Mouse (Mus musculus) kidney, postnatal 0 days (tissue): Measurements from ENCODE around the gene Ccser1. TPM values are rescaled to one million over a fixed set of nuclear protein-coding genes. Genes with fewer than 3 reads are reported as not detected.

Experiments
- ATAC-seq: fragments of 200-750 bp; cut with Nextera tagmentation; replicated peaks from 2 replicates; pipeline ENCODE4 v1.8.0; 2017; ENCODE audit warnings: low read depth, moderate number of reproducible peaks, moderate TSS enrichment, moderate library complexity; ENCODE audit not compliant: low FRiP score
- DNase-seq: peaks from one replicate; pipeline ENCODE4 v3.0.0-alpha.2; 2016; ENCODE audit warnings: low spot score
- H3K27ac ChIP-seq: fragments of 300-500 bp; sonication (generic); 2 replicates; pipeline ENCODE4 v1.5.1; 2014; ENCODE audit warnings: mild to moderate bottlenecking
- H3K27me3 ChIP-seq: fragments of 300-500 bp; sonication (generic); 2 replicates; pipeline ENCODE4 v1.6.1; 2014; ENCODE audit warnings: low read length, mixed read lengths; ENCODE audit not compliant: insufficient read depth
- H3K36me3 ChIP-seq: fragments of 300-500 bp; sonication (generic); 2 replicates; pipeline ENCODE4 v1.6.1; 2014; ENCODE audit warnings: low read length, mixed read lengths; ENCODE audit not compliant: insufficient read depth
- H3K4me1 ChIP-seq: fragments of 300-500 bp; sonication (generic); replicated peaks from 2 replicates; pipeline ENCODE4 v1.6.1; 2014; ENCODE audit warnings: antibody characterized with exemption, low read length, mixed read lengths; ENCODE audit not compliant: insufficient read depth
- H3K4me2 ChIP-seq: fragments of 300-500 bp; sonication (generic); 2 replicates; pipeline ENCODE4 v1.6.1; 2014; ENCODE audit warnings: mild to moderate bottlenecking, low read length, moderate library complexity, mixed read lengths
- H3K4me3 ChIP-seq: fragments of 300-500 bp; sonication (generic); replicated peaks from 2 replicates; pipeline ENCODE4 v1.5.1; 2014; ENCODE audit warnings: low read depth, low read length
- H3K9ac ChIP-seq: fragments of 300-500 bp; sonication (generic); 2 replicates; pipeline ENCODE4 v1.6.1; 2014; ENCODE audit warnings: low read depth, low read length
- H3K9me3 ChIP-seq: fragments of 300-500 bp; sonication (generic); replicated peaks from 2 replicates; pipeline ENCODE4 v1.6.1; 2016; ENCODE audit warnings: low read length, inconsistent platforms, mixed read lengths
- CTCF ChIP-seq: IDR thresholded peaks from 2 replicates; pipeline ENCODE4 v1.5.1; 2016; ENCODE audit warnings: antibody characterized with exemption, low read depth, mild to moderate bottlenecking, moderate library complexity
- WGBS: fragments of 180-500 bp; shearing (Covaris S2); extraction: QIAGEN DNeasy Blood & Tissue Kit; methylation state at CpG from one replicate; pipeline ENCODE4 v1.1.7; 2014; 5-methylcytosine and 5-hydroxymethylcytosine counted together
- polyA plus RNA-seq: library from polyadenylated mRNA; unstranded; fragments of >200 nt; fragmentation: Nextera tagmentation; extraction: Ambion mirVana; gene quantifications from 2 replicates; pipeline ENCODE4 v1.2.1, GENCODE M21; 2015

Ccser1 gene
- polyA plus RNA-seq, 1 experiment from 2014 or later: 16.7 TPM

GRCm38 (mm10) chr6:61567551-61567950 lies 387.4 kb downstream of the Ccser1 start:
- H3K4me1 ChIP-seq: no peaks in the 10 kb centered on the region
- H3K9me3 ChIP-seq: no peaks in the 10 kb centered on the region
- ATAC-seq: no peak
- WGBS: 63% methylated on average over 2 of the region's 2 CpGs
- no peaks in the 10 kb centered on the region for H3K27me3 ChIP-seq
- no peak overlapping the region for H3K4me3 ChIP-seq
- H3K27ac ChIP-seq: no peak overlapping the region
- TF ChIP-seq CTCF: no peak
- H3K9ac ChIP-seq: no peak overlapping the region
- no peaks in the 10 kb centered on the region for H3K36me3 ChIP-seq
- H3K4me2 ChIP-seq: no peak overlapping the region
- no peak for DNase-seq

GRCm38 (mm10) chr6:61567967-61568366 lies 387.8 kb downstream of the Ccser1 start:
- Histone ChIP-seq H3K9ac (no peak overlapping the region), H3K27me3 (no peaks in the 10 kb centered on the region), H3K4me3 (no peak overlapping the region), H3K4me2 (no peak overlapping the region), H3K9me3 (no peaks in the 10 kb centered on the region), H3K36me3 (no peaks in the 10 kb centered on the region), H3K27ac (no peak overlapping the region), H3K4me1 (no peaks in the 10 kb centered on the region)
- no peak for DNase-seq
- ATAC-seq: no peak
- no peak for TF ChIP-seq CTCF
- WGBS: 88% methylated on average over 8 of the region's 8 CpGs

- Histone ChIP-seq H3K4me2 (no peak overlapping the region), H3K9me3 (no peaks in the 10 kb centered on the region), H3K27ac (no peak overlapping the region), H3K4me3 (no peak overlapping the region), H3K4me1 (no peaks in the 10 kb centered on the region), H3K27me3 (no peaks in the 10 kb centered on the region), H3K9ac (no peak overlapping the region), H3K36me3 (no peaks in the 10 kb centered on the region)
- no peak for ATAC-seq
- no peak for DNase-seq
- TF ChIP-seq CTCF: no peak
Observed at GRCm38 (mm10) chr6:61581696-61582095, 401.6 kb downstream of the Ccser1 start.

- Histone ChIP-seq H3K27me3 (no peaks in the 10 kb centered on the region), H3K36me3 (no peaks in the 10 kb centered on the region), H3K4me1 (no peaks in the 10 kb centered on the region), H3K4me3 (no peak overlapping the region), H3K9me3 (no peaks in the 10 kb centered on the region), H3K9ac (no peak overlapping the region), H3K4me2 (no peak overlapping the region), H3K27ac (no peak overlapping the region)
- no peak for TF ChIP-seq CTCF
- ATAC-seq: no peak
- DNase-seq: no peak
- WGBS: 75% methylated on average over 2 of the region's 2 CpGs
Observed at GRCm38 (mm10) chr6:61588999-61589398, 408.9 kb downstream of the Ccser1 start.

- H3K4me1 ChIP-seq: no peaks in the 10 kb centered on the region
- no peak for ATAC-seq
Observed at GRCm38 (mm10) chr6:61601911-61602310, 421.8 kb downstream of the Ccser1 start.

GRCm38 (mm10) chr6:61614920-61615319 lies 434.8 kb downstream of the Ccser1 start:
- TF ChIP-seq CTCF: no peak
- Histone ChIP-seq H3K27ac (no peak overlapping the region), H3K4me2 (no peak overlapping the region), H3K9me3 (no peaks in the 10 kb centered on the region), H3K36me3 (no peaks in the 10 kb centered on the region), H3K9ac (no peak overlapping the region), H3K4me3 (no peak overlapping the region), H3K4me1 (no peaks in the 10 kb centered on the region), H3K27me3 (no peaks in the 10 kb centered on the region)
- WGBS: 71% methylated on average over 4 of the region's 4 CpGs
- DNase-seq (no peak), ATAC-seq (no peak)

More at GRCm38 (mm10) chr6:61601911-61602310, 421.8 kb downstream of the Ccser1 start:
- WGBS: 88% methylated on average over 5 of the region's 5 CpGs
- TF ChIP-seq CTCF: no peak
- DNase-seq: no peak
- Histone ChIP-seq H3K9me3 (no peaks in the 10 kb centered on the region), H3K9ac (no peak overlapping the region), H3K27ac (no peak overlapping the region), H3K27me3 (no peaks in the 10 kb centered on the region), H3K36me3 (no peaks in the 10 kb centered on the region), H3K4me2 (no peak overlapping the region), H3K4me3 (no peak overlapping the region)

GRCm38 (mm10) chr6:61621707-61622106 lies 441.6 kb downstream of the Ccser1 start:
- Histone ChIP-seq H3K36me3 (no peaks in the 10 kb centered on the region), H3K27me3 (no peaks in the 10 kb centered on the region), H3K27ac (no peak overlapping the region), H3K4me1 (no peaks in the 10 kb centered on the region), H3K9me3 (no peaks in the 10 kb centered on the region), H3K4me2 (no peak overlapping the region), H3K9ac (no peak overlapping the region), H3K4me3 (no peak overlapping the region)
- TF ChIP-seq CTCF: no peak
- WGBS: 79% methylated on average over 3 of the region's 3 CpGs
- DNase-seq (no peak), ATAC-seq (no peak)
